In the genomic region with DNA sequence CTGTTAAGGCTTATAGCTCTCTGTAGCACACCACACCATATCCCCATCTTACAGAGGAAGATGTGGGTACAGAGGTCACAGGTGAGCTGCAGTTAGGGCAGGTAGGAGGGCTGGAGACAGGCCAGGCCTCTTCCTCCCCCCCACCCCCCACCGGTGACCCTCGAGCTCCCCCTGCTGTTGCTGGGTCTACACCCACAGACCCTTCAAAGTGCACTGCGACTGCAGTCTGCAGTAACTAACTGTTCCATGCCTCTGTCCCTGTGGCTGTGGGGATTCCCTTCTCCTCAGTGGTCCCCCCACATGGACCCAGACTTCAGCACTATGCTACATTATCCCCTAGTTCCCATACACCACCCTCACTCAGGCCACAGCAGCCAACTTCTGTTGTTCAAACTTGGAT, we compare ENCODE assay signal across 12 mouse cellular contexts. TPM values are rescaled to one million over a fixed set of nuclear protein-coding genes. Genes with fewer than 3 reads are reported as not detected.
DNase-seq lines count a peak whose midpoint lies in the region; ATAC-seq and TF ChIP-seq lines count a peak whose summit lies in the region.
"Had no signal": no experiment of that assay in that cellular context is flagged by ENCODE, and none has a peak within 500 bp of the region (broad histone marks: within the 10 kb centered on the region; RNA-seq: fewer than 3 reads in every experiment).

No protein-coding gene starts in this region.

- no peak for ATAC-seq in lung, embryonic 14.5 days (ENCODE audit: insufficient read depth)
- ATAC-seq in midbrain, postnatal 0 days (ENCODE audit: low FRiP score), result no peak
- ATAC-seq: forebrain, embryonic 14.5 days had no signal

- intact Hi-C loops in heart, postnatal 14 days (cut with DNase I), result loop anchor here (5.0 kb wide), 2 partner anchors 99 to 609 kb away; no protein-coding TSS in a partner anchor

- TF ChIP-seq EP300 in ES-Bruce4 (IDR thresholded peaks at IDR 0.05; ENCODE audit: insufficient read depth, low read depth, low read length), result no peak

- no peak overlapping the region for H3K4me2 ChIP-seq in lung, embryonic 14.5 days
- no peak overlapping the region for H3K4me2 ChIP-seq in midbrain, postnatal 0 days (ENCODE audit: low read depth, low read length, poor library complexity, severe bottlenecking)
- H3K4me2 ChIP-seq: hindbrain, embryonic 15.5 days; limb, embryonic 12.5 days had no signal

- H3K27ac ChIP-seq in lung, embryonic 14.5 days (ENCODE audit: low read depth), result no peak overlapping the region
- H3K27ac ChIP-seq in ES-Bruce4 (ENCODE audit: insufficient read depth, low read length), result no peak overlapping the region
- no peak overlapping the region for H3K27ac ChIP-seq in midbrain, postnatal 0 days (ENCODE audit: low read depth, low read length)
- H3K27ac ChIP-seq: hindbrain, embryonic 15.5 days; limb, embryonic 12.5 days had no signal

- H3K27me3 ChIP-seq in lung, embryonic 14.5 days (ENCODE audit: insufficient read depth, low read length), result no peaks in the 10 kb centered on the region
- H3K27me3 ChIP-seq in ES-Bruce4 (ENCODE audit: control insufficient read depth, insufficient read depth, low read length, poor library complexity, severe bottlenecking), result no peaks in the 10 kb centered on the region
- no peaks in the 10 kb centered on the region for H3K27me3 ChIP-seq in midbrain, postnatal 0 days (ENCODE audit: insufficient read depth, low read length)
- H3K27me3 ChIP-seq: hindbrain, embryonic 15.5 days; limb, embryonic 12.5 days had no signal

- no peaks in the 10 kb centered on the region for H3K4me1 ChIP-seq in lung, embryonic 14.5 days (ENCODE audit: insufficient read depth)
- no peaks in the 10 kb centered on the region for H3K4me1 ChIP-seq in ES-Bruce4 (ENCODE audit: control insufficient read depth, insufficient read depth, low read length)
- H3K4me1 ChIP-seq in midbrain, postnatal 0 days (ENCODE audit: insufficient read depth, low read length), result no peaks in the 10 kb centered on the region
- H3K4me1 ChIP-seq: hindbrain, embryonic 15.5 days; limb, embryonic 12.5 days had no signal

- H3K36me3 ChIP-seq in lung, embryonic 14.5 days (ENCODE audit: insufficient read depth), result peaks cover 40% of the 10 kb centered on the region
- H3K36me3 ChIP-seq in ES-Bruce4 (ENCODE audit: control insufficient read depth, insufficient read depth, low read length, poor library complexity, severe bottlenecking), result peaks cover 8% of the 10 kb centered on the region
- H3K36me3 ChIP-seq in midbrain, postnatal 0 days (ENCODE audit: insufficient read depth, low read length), result peaks cover 30% of the 10 kb centered on the region

- WGBS in lung, embryonic 14.5 days, result 53% methylated on average over 3 of the region's 3 CpGs
- 25% methylated on average over 3 of the region's 3 CpGs for WGBS in midbrain, postnatal 0 days

- no peaks in the 10 kb centered on the region for H3K9me3 ChIP-seq in lung, embryonic 14.5 days (ENCODE audit: low read depth, low read length)
- no peaks in the 10 kb centered on the region for H3K9me3 ChIP-seq in ES-Bruce4 (replicated peaks; ENCODE audit: control insufficient read depth, insufficient read depth, low read length, poor library complexity, severe bottlenecking)
- H3K9me3 ChIP-seq in midbrain, postnatal 0 days (ENCODE audit: low read length), result no peaks in the 10 kb centered on the region
- H3K9me3 ChIP-seq: hindbrain, embryonic 15.5 days had no signal

- TF ChIP-seq CTCF in lung, embryonic 14.5 days (IDR thresholded peaks at IDR 0.05; ENCODE audit: low read depth), result peak; percentile 45
- peak; percentile 60 for TF ChIP-seq CTCF in ES-Bruce4 (IDR thresholded peaks at IDR 0.05; ENCODE audit: low read depth, low read length)
- TF ChIP-seq CTCF in midbrain, postnatal 0 days (IDR thresholded peaks at IDR 0.05), result peak; percentile 21; the same call in 1 of the 2 replicates

- no peak overlapping the region for H3K9ac ChIP-seq in lung, embryonic 14.5 days
- no peak overlapping the region for H3K9ac ChIP-seq in ES-Bruce4 (ENCODE audit: low read depth, poor library complexity, severe bottlenecking)
- no peak overlapping the region for H3K9ac ChIP-seq in midbrain, postnatal 0 days (replicated peaks; ENCODE audit: low read length, poor library complexity, severe bottlenecking)
- H3K9ac ChIP-seq: hindbrain, embryonic 15.5 days; limb, embryonic 12.5 days had no signal

- no peak overlapping the region for H3K4me3 ChIP-seq in lung, embryonic 14.5 days (ENCODE audit: low read depth, low read length)
- H3K4me3 ChIP-seq in ES-Bruce4 (ENCODE audit: low read depth, low read length), result no peak overlapping the region
- no peak overlapping the region for H3K4me3 ChIP-seq in midbrain, postnatal 0 days (ENCODE audit: low read depth, low read length)
- H3K4me3 ChIP-seq: hindbrain, embryonic 15.5 days; limb, embryonic 12.5 days had no signal

- TF ChIP-seq POLR2A in ES-Bruce4 (IDR thresholded peaks at IDR 0.05; ENCODE audit: insufficient read depth, low read length), result no peak

- peak; percentile 86 for DNase-seq in heart, adult 11 months
- no peak for DNase-seq in heart, postnatal 14 days
- DNase-seq in lung, embryonic 14.5 days, result no peak
- DNase-seq in lung, adult 18-20 months, result no peak
- no peak for DNase-seq in midbrain, postnatal 0 days (ENCODE audit: low spot score)
- no peak for DNase-seq in ovary, postnatal 14 days (ENCODE audit: low spot score)
- no peak for DNase-seq in layer of hippocampus, adult 9-10 months (ENCODE audit: low spot score)
- DNase-seq: cerebellum, adult 18-20 months had no signal

RNA-seq across cellular contexts. Expression of a gene that starts 54.2 kb away (rescaled TPM):
- total RNA-seq in heart, postnatal 14 days (2021), result 1 to 10 TPM; 2.0 to 2.2 TPM
- polyA plus RNA-seq in lung, embryonic 14.5 days (2014; fragmentation: Nextera tagmentation; extraction: Ambion mirVana), result 3.5 and 4.6 TPM in 2 replicates
- 1.4 and 2.0 TPM in 2 replicates for polyA plus RNA-seq in ES-Bruce4 (2011; ENCODE audit: insufficient read depth, insufficient read length, low read depth, missing spikeins)
- 1.2 and 1.7 TPM in 2 replicates for total RNA-seq in midbrain, postnatal 0 days (2014; rRNA removed)
- polyA plus RNA-seq in midbrain, postnatal 0 days (2015; fragmentation: Nextera tagmentation; extraction: Ambion mirVana), result 0.91 and 0.99 TPM in 2 replicates
